Mouse (Mus musculus): ENCODE measurements around the gene Fam163b.

Gene Fam163b

GRCm38 (mm10) chr2:27128990-27129389 is 13.3 kb downstream of the Fam163b start:
- no peak for DNase-seq

GRCm38 (mm10) chr2:27126496-27126895 is 15.8 kb downstream of the Fam163b start:
- DNase-seq, result no peak

GRCm38 (mm10) chr2:27125979-27126378 is 16.3 kb downstream of the Fam163b start:
- DNase-seq, result peak; percentile 49 to 64

GRCm38 (mm10) chr2:27123121-27123520 is 19.2 kb downstream of the Fam163b start:
- no peak for DNase-seq

GRCm38 (mm10) chr2:27122578-27122977 is 19.7 kb downstream of the Fam163b start:
- DNase-seq, result no peak

DNA sequence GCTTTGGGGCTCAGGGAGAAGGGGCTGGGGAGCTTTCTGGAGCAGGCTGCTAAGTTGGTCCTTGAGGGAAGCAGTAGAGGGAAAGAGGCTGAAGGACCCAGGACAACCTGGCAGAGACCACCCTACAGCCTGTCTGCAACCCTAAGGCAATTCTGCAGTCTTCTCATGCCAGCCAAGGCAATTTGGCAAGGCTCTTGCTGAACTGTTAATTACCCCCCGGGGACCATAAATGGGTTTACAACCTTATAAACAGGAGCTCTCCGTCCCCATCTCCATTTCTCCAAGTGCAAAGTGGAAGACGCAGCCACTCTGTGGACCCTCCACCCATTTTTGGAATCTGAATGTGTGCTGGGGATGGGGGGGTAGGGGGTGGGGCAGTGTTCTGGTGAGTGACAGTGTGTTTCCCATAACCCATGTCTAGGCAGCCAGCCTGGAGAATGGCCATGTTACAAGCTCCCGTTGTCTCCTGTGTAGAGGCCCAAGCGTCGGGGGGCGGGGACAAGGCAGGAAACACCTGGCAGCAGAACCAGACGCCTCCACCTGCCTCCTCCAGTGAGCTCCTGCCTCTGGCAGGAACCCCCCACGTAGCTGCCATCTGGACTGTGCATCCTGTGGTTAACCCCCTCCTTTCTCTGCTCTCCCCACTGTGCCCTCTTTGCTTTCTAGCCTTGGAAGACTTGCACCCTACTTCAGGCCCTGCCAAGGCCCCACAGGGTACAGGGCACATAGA is 20.5 kb downstream of the Fam163b start:
- peak; percentile 22 to 54 for DNase-seq

GRCm38 (mm10) chr2:27120241-27120641 is 22.1 kb downstream of the Fam163b start:
- peak; percentile 65 to 92 for DNase-seq

DNA sequence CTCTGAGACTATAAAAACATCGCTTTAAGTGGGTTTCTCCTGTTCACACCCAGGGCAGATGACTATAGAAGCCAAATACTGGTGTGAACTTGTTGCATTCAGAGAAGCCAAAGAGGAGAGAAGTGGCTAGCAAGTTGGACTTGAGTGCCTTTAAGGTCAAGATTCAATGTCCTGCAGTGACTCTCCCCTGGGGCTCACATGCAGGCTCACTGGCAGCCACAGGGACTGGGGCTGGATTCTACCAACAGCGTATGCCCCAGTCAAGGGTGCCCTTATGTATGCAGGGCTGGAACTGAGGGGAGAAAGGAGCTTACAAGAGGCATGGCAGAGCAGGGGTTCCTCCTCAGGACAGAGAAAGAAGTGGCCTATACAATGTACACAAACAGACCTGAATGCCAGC is 22.5 kb downstream of the Fam163b start:
- no peak for DNase-seq

GRCm38 (mm10) chr2:27118452-27118851 is 23.8 kb downstream of the Fam163b start:
- DNase-seq, result peak; percentile 17 to 66

DNA sequence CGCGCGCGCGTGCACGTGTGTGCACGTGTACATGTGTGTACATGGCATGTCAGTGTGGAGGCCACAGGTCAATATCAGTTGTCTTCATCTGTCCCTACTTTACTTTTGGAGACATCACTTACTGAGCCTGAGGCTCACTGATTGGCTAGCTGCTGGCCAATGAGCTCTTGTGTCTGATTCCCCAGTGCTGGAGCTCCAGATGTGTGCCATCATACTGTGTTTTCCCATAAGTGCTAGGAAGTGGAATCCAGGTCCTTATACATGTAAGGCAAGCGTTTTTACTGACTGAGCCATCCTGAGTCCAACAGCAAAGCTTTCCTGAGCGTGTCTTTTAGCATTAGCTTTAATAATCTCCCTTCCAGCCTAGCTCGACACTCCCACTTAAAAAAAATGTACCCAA is 28.1 kb downstream of the Fam163b start:
- no peak for DNase-seq

DNA sequence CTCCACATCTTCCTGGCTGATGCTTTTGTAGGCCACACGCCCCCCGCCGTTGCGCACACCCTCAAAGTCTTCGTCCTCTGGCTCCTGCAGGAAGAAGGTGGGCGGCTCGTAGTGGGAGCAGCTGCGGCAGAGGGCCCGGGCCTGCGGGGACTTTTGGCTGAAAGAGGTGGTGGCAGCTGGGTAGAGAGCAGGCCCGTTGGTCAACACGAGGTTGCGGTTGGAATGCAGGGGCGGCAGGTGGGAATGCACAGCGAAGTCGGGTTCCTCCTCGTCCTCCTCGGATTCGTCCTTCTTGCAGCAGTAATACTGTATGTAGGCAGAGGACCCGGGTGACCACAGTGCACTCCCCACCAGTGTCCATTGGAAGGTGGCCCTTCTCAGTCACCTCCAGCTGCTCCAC is 29.7 kb downstream of the Fam163b start:
- no peak for DNase-seq

- DNase-seq, result no peak
Observed at GRCm38 (mm10) chr2:27109052-27109451, 33.2 kb downstream of the Fam163b start.

GRCm38 (mm10) chr2:27108144-27108543 is 34.1 kb downstream of the Fam163b start:
- DNase-seq, result no peak

GRCm38 (mm10) chr2:27106816-27107215 is 35.5 kb downstream of the Fam163b start:
- no peak for DNase-seq

GRCm38 (mm10) chr2:27103554-27103953 is 38.7 kb downstream of the Fam163b start:
- DNase-seq, result no peak

DNA sequence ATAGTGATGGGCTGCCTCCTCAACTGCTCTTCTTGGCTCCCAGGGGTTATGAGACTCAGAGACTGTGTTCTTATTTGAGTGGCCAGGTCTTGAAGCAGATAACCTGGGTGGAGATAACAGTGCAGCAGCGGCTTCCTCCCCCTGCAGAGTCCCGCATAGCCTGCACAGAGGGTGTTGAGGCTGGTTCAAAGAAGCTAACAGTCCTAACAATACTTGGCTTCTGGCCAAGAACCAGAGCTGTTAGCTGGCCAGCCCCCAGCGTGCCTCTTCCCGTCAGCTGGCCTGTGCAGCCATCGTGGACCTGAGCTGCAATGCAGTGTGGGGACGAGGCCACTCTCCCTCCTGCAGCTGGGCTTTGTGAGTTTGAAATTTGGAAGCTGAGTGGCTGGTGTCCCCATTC is 44.5 kb downstream of the Fam163b start:
- DNase-seq, result peak; percentile 77 to 91

- DNase-seq, result peak; percentile 22 to 40
Observed at GRCm38 (mm10) chr2:27097241-27097656, 45.0 kb downstream of the Fam163b start.

GRCm38 (mm10) chr2:27096341-27096981 is 45.8 kb downstream of the Fam163b start:
- peak; percentile 59 to 83 for DNase-seq

GRCm38 (mm10) chr2:27095178-27095577 is 47.1 kb downstream of the Fam163b start:
- no peak for DNase-seq

DNA sequence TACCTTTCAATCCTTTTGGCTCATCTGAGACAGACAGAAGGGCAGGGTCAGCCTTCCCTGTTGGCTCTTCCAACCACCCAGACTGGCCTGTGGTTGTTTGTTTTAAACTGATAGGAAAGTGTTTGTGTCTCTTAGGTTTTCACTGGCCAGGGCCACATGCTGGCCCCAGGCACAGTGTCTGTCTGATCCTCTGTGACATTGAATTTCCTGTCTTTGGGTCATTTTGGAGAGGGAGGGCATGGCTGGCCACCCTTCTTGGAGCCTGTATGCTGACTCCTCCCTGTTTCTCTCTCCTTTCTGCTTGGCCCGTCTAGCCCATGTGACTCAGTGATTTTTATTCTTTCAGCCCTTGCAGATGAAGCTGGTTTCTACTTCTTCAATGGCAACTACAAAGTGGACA is 53.1 kb downstream of the Fam163b start:
- DNase-seq, result peak; percentile 16 to 59

DNA sequence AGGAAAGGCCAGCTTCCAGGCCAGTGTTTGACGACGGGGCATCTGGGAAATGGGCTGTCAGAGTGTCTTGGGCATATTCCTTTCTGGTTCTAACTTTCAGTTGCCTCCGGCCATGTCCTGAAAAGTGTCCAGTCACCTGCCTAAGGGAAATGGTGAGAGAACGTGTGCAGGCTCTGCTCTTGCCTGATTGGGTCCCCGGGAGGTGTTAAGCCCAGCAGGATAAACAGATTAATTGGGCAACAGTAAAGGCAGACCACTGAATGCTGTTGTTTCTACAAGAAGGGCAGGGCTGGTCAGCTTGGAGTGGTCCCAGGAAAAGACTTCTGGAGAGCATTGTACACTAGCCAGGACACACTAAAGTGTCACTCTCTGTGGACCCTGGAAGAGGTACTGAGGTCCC is 53.6 kb downstream of the Fam163b start:
- DNase-seq, result peak in 1 of 2 experiments; percentile 19

GRCm38 (mm10) chr2:27088071-27088644 is 54.1 kb downstream of the Fam163b start:
- DNase-seq, result peak; percentile 78 to 94

DNA sequence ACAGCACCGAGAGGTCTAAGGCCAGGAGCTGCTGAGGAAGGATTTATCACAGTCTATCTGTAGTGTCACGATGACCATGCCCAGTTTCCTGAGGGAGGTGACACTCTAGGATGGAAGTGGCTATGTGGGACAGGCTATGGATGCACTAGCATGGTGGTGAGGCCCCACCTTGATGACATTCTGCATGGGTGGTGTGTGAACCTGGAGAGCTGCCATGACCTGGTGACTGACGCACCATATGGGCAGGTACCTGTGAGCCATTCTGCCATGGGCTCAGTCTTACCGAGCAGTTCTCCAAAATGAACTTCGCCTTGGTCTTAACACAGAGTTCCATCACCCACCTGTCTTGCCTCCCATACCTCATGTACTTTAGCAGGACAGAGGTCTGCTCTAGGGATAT is 54.7 kb downstream of the Fam163b start:
- no peak for DNase-seq

GRCm38 (mm10) chr2:27086483-27087010 is 55.7 kb downstream of the Fam163b start:
- DNase-seq, result no peak

All from lung, postnatal 4 days (tissue).